In genomic region chr10:13388116-13388922, GRCm38 (mm10) we compare ENCODE assay signal across 8 mouse cellular contexts.
DNase-seq lines count a peak whose midpoint lies in the region; ATAC-seq and TF ChIP-seq lines count a peak whose summit lies in the region.

No protein-coding gene starts in this region.

- no peaks in the 10 kb centered on the region for H3K4me1 ChIP-seq in cortical plate, adult 2 months (ENCODE audit: control insufficient read depth, insufficient read depth, low read length)
- H3K4me1 ChIP-seq in heart, embryonic 12.5 days (replicated peaks) = peaks cover 20% of the 10 kb centered on the region
- H3K4me1 ChIP-seq in kidney, embryonic 15.5 days = peaks cover 27% of the 10 kb centered on the region
- H3K4me1 ChIP-seq in lung, embryonic 14.5 days (ENCODE audit: insufficient read depth) = no peaks in the 10 kb centered on the region
- H3K4me1 ChIP-seq in olfactory bulb, adult 2 months (ENCODE audit: control insufficient read depth, insufficient read depth, low read length) = peaks cover 8% of the 10 kb centered on the region

- TF ChIP-seq POLR2A in cortical plate, adult 2 months (IDR thresholded peaks at IDR 0.05; ENCODE audit: extremely low read depth, insufficient read depth, low read length) = no peak
- TF ChIP-seq POLR2A in olfactory bulb, adult 2 months (IDR thresholded peaks at IDR 0.05; ENCODE audit: insufficient read depth, low read depth, low read length) = no peak

- H3K27me3 ChIP-seq in heart, embryonic 12.5 days (replicated peaks) = no peaks in the 10 kb centered on the region
- H3K27me3 ChIP-seq in kidney, embryonic 15.5 days = no peaks in the 10 kb centered on the region
- no peaks in the 10 kb centered on the region for H3K27me3 ChIP-seq in lung, embryonic 14.5 days (ENCODE audit: insufficient read depth, low read length)

- 4% methylated on average over 11 of the region's 11 CpGs for WGBS in heart, embryonic 12.5 days
- WGBS in kidney, embryonic 15.5 days = 2% methylated on average over 11 of the region's 11 CpGs
- 3% methylated on average over 11 of the region's 11 CpGs for WGBS in lung, embryonic 14.5 days
- WGBS in olfactory bulb, adult 2 months = 6% methylated on average over 11 of the region's 11 CpGs

- DNase-seq in gastrocnemius, postnatal 10 days = peak; percentile 15
- no peak for DNase-seq in gastrocnemius, adult 18-20 months (ENCODE audit: low spot score)
- DNase-seq in lung, embryonic 14.5 days = peak; percentile 74

- H3K9ac ChIP-seq in heart, embryonic 12.5 days = peak overlapping the region; percentile 65
- H3K9ac ChIP-seq in kidney, embryonic 15.5 days = 0 out of 2 replicates have a peak overlapping the region, but pooled peaks have one; percentile 11
- peak overlapping the region; percentile 48; the same call in 1 of the 2 replicates for H3K9ac ChIP-seq in lung, embryonic 14.5 days

- H3K4me3 ChIP-seq in cortical plate, adult 2 months (ENCODE audit: insufficient read depth, low read length) = peak overlapping the region; percentile 31
- peak overlapping the region; percentile 39 for H3K4me3 ChIP-seq in heart, embryonic 12.5 days
- peak overlapping the region; percentile 35 for H3K4me3 ChIP-seq in kidney, embryonic 15.5 days (replicated peaks)
- peak overlapping the region; percentile 23 for H3K4me3 ChIP-seq in lung, embryonic 14.5 days (ENCODE audit: low read depth, low read length)
- H3K4me3 ChIP-seq in olfactory bulb, adult 2 months (ENCODE audit: insufficient read depth, low read depth, low read length) = peak overlapping the region; percentile 67

- no peaks in the 10 kb centered on the region for H3K36me3 ChIP-seq in heart, embryonic 12.5 days
- H3K36me3 ChIP-seq in kidney, embryonic 15.5 days = no peaks in the 10 kb centered on the region
- H3K36me3 ChIP-seq in lung, embryonic 14.5 days (ENCODE audit: insufficient read depth) = no peaks in the 10 kb centered on the region

- no peak for TF ChIP-seq CTCF in cortical plate, adult 2 months (IDR thresholded peaks at IDR 0.05; ENCODE audit: extremely low read depth, insufficient read depth, low read length)
- no peak for TF ChIP-seq CTCF in lung, embryonic 14.5 days (IDR thresholded peaks at IDR 0.05; ENCODE audit: low read depth)
- no peak for TF ChIP-seq CTCF in olfactory bulb, adult 2 months (IDR thresholded peaks at IDR 0.05; ENCODE audit: insufficient read depth, low read depth, low read length)

- no peaks in the 10 kb centered on the region for H3K9me3 ChIP-seq in heart, embryonic 12.5 days (replicated peaks)
- H3K9me3 ChIP-seq in kidney, embryonic 15.5 days (replicated peaks) = no peaks in the 10 kb centered on the region
- H3K9me3 ChIP-seq in lung, embryonic 14.5 days (ENCODE audit: low read depth, low read length) = no peaks in the 10 kb centered on the region

- H3K27ac ChIP-seq in cortical plate, adult 2 months (ENCODE audit: insufficient read depth, low read length) = no peak overlapping the region
- H3K27ac ChIP-seq in heart, embryonic 12.5 days (ENCODE audit: poor library complexity, severe bottlenecking) = peak overlapping the region; percentile 88
- H3K27ac ChIP-seq in kidney, embryonic 15.5 days = peak overlapping the region; percentile 76
- peak overlapping the region; percentile 69 for H3K27ac ChIP-seq in lung, embryonic 14.5 days (ENCODE audit: low read depth)
- peak overlapping the region; percentile 88 for H3K27ac ChIP-seq in olfactory bulb, adult 2 months (ENCODE audit: insufficient read depth, low read depth, low read length)

- H3K4me2 ChIP-seq in heart, embryonic 12.5 days = peak overlapping the region; percentile 68
- H3K4me2 ChIP-seq in kidney, embryonic 15.5 days = peak overlapping the region; percentile 58
- peak overlapping the region; percentile 61 for H3K4me2 ChIP-seq in lung, embryonic 14.5 days

- peak; percentile 77 for ATAC-seq in heart, embryonic 12.5 days (ENCODE audit: insufficient number of reproducible peaks, low FRiP score)
- peak; percentile 68 for ATAC-seq in kidney, embryonic 15.5 days (replicated peaks; ENCODE audit: low FRiP score)
- ATAC-seq in lung, embryonic 14.5 days (ENCODE audit: insufficient read depth) = peak; percentile 85
- no peak for ATAC-seq in inflammation-experienced regulatory T-cells, adult 6 months

Comparison
In these comparisons a context has a peak if more than half of its experiments do, and no peak if none do; other contexts are left out.
1. H3K9ac ChIP-seq: peak in every context shown above with its lines; median percentile 65 in heart, embryonic 12.5 days; 48 in lung, embryonic 14.5 days; 11 in kidney, embryonic 15.5 days.